Mouse (Mus musculus): ENCODE measurements at regions not wholly inside any gene's neighbourhood (a gene's known extent, or its start where the extent isn't known, plus 50 kb on each side); places are given as distances from the start of the nearest gene placed in this dataset.

DNA sequence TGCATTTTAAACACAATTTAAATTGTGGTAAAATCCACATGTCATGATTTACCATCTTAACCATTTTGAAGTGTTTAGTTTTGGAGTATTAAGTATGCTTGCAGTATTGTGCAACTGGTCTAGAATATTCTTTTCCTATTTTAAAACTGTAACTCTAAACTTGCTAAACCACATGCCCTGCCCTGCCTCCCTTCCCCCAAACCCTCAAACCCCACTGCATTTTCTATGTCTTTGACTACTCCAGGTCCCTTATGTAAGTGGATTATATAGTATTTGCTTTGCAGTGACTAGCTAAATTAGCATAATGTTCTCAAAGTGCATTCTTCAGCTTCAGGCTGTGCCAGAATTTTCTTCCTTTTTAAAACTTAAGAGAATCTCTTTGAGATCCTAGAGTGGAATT, 106.4 kb upstream of the Map4k3 start:
- TF ChIP-seq TCF12 (IDR thresholded peaks at IDR 0.05; ENCODE audit: low read depth, low read length): no peak
- TF ChIP-seq E2F4 (IDR thresholded peaks at IDR 0.05; ENCODE audit: insufficient replicate concordance, low read depth, low read length): no peak
- TF ChIP-seq EP300 (IDR thresholded peaks at IDR 0.05; ENCODE audit: low read length): no peak
- no peak for TF ChIP-seq JUN (IDR thresholded peaks at IDR 0.05; ENCODE audit: insufficient read depth, low read depth, low read length)
- TF ChIP-seq CHD2 (IDR thresholded peaks at IDR 0.05; ENCODE audit: low read length): no peak
- TF ChIP-seq USF1 (IDR thresholded peaks at IDR 0.05; ENCODE audit: low read depth, low read length): no peak
- TF ChIP-seq SMC3 (IDR thresholded peaks at IDR 0.05; ENCODE audit: low read depth, low read length): no peak

Data from CH12.LX (cell line).